Mouse (Mus musculus) natural killer cell, adult 2 months (primary cell): ENCODE data around the gene Cps1.

ENCODE experiments used
- DNase-seq, 2 experiments: peaks; one replicate each; pipeline ENCODE4 v3.0.0; 2022; ENCODE audit warnings: low spot score in 2 of 2

Gene Cps1

DNA sequence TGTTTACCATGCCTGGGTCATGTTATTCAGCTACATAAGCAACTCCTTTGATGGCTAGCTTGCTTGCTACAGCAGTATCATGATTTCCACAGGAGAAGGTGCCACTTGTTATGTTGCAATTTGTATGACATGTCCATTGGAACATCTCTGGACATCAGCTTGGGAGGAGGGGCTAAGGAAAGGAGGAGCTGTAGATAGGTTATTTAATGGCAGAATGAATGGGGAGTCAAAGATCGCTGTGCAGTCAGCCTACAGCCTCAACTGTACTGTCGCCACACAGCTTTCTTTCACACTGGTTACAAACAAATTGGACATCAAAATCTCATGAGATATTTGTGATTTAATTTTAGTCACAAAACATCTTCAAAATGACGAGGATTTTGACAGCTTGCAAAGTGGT is at the start of gene Cps1:
TSS of gene Cps1 (plus strand) at position 230 of the 400 bp plus-strand sequence.
- DNase-seq, result no peak

DNA sequence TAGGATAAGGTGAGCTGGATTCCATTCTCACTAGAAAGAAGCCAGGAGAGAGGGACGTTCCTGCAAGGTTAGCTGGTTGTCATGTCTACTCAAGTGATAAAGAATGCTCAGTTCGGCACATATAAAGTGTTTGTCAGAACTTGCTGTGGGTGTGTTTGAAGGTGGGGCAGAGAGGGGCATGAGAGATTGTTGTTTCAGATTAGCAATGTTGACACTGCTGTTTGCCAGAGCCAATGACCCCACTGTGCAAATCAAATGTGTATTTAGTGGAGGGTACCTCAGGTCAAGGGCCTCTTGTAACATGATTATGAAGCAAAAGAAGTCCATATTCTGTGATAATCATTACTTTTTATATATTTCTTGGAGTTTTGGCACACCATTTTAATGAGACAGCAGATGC is 45.1 kb upstream of the Cps1 start:
- no peak for DNase-seq

GRCm38 (mm10) chr1:67078666-67079065 is 44.2 kb upstream of the Cps1 start:
- DNase-seq, result no peak

GRCm38 (mm10) chr1:67079146-67079545 is 43.7 kb upstream of the Cps1 start:
- DNase-seq, result no peak

- DNase-seq, result no peak
Measured at GRCm38 (mm10) chr1:67092473-67092872, 30.4 kb upstream of the Cps1 start.

DNA sequence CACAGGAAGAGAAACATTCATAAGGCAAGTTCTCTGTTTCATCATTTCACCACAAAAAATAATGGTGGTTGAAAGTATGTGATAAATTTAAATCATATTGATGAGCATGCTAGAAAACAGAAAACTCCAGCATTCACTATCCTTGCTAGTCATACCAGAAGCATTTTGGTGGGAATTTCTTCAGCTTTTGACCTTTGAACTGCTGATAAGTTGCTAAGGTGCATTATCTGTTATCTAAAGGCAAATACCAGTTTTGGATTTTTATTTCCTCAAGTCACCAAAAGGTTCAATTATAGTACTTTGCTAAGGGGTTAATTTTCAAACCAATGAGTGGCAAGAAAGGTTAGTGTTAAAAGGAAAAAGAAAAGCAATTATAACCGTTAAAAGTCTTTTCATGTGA is 23.6 kb upstream of the Cps1 start:
- DNase-seq, result no peak

DNA sequence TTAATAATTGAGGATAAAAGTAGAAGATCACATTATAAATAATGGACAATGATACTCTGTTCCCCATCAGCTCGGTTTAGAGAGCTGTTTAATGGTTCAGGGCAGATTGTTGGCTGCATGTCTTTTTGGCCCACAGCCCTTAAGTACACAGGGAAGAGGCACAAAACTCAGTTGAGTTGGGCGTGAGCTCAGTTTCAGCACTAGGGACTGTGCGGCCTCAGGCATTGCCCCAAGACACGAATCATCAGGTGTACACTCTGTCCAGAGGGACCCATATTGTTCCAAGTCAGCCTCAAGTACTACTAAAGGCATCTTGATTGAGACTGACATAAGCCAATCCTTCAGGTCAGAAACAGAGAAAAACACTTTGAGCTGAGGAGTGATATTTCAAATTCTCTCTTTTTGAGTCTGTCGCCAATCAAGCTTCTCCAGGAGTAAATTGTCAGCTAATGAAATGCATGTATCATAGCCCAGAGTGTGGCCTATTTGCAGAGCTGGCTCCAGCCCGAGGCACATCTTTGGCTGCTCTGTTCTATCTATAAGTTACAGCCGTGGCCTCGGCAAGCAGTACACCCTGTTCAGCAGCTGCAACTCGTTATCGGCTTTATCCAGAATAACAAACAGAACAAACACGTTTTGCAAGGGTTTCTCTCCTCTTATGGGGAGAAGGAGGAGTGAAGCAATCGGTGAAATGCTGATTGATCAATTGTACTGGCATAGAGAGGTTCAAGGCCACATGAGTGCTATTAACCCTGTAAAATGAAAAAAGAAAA is 19.2 kb upstream of the Cps1 start:
- no peak for DNase-seq

DNA sequence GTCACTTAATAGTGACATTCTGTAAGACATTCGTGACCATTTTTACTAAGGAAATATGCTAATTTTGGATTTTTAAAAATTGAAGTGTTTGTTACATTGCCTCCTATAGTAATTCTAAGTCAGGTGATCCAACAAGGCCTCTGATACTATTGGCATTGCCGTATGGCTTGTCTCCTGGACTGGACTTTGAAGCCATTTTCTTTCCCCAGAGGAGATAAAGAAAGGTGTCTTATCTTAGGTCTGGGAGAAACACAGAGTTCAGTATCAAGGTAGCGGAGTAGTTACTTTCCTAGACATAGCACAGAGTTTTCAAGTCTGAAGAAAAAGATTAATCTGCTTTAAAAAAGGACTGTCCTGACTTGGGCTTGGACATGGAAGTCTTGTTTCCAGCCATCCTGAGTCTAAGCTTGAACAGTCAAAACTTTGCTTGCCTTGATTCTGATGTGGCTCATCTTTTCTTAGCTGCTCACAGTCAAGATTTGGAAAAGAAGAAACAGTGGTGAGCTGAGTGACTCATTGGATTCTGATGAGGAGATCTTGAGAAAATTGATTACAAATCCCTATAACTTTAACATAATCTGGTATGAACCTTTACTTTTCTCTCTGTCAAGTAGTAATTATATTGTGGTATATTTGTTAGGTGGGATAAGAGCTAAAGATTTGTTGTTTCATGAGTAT is 11.1 kb upstream of the Cps1 start:
- no peak for DNase-seq

DNA sequence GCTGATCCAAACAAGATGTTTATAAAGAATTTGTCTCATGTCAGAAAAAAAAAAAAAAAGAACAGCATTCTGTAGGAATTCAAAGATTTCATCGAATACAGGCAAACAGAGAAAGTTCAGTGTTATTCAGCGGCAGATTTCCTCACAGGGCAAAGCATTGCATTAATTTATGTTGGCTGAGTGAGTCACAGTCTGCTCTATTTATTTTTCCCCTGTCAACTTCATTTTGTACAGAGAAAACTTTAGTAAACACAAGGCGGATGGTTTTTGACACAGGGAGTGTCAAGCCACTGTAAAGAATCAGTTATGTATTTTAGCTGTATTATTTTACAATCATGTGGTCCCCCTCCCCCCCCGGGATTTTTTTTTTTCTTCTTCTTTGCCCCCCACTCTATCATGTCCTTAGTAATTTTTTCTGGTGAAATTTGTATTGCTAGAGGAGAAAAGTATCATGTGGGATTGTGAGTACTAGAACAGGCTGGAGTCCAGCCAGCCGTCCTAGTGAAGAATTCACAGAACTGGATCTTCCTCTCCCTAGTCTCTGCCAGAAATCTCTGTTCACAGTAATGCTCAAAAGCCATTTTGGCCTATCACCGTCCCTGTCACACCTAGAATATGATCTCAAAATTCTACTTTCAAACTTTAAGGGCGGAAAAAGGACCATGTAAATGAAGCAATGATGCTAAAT is 9.3 kb upstream of the Cps1 start:
- DNase-seq, result no peak

- DNase-seq, result no peak
Measured at GRCm38 (mm10) chr1:67116571-67116970, 6.3 kb upstream of the Cps1 start.

- DNase-seq, result no peak
Measured at GRCm38 (mm10) chr1:67117778-67118177, 5.0 kb upstream of the Cps1 start.

GRCm38 (mm10) chr1:67125433-67125832 is 2.6 kb downstream of the Cps1 start:
- no peak for DNase-seq

DNA sequence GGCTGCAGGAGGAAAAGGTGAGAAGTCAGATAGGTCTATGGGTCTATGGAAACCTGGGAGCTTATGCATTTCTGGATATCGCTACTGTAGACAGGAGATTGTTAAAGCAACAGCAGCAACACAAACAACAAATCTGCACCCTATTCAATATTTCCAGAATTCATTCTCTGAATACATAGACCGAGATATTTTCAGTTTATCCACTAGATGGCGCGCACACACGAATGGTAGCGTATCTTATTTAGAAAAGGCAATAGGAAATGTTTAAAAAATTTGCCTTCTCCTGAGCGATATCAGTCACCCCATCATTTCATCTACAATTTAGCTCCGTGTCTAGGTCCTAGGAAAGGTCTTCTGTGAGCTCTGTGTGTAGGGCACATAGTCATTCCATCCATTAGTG is 21.1 kb downstream of the Cps1 start:
- DNase-seq, result no peak

DNA sequence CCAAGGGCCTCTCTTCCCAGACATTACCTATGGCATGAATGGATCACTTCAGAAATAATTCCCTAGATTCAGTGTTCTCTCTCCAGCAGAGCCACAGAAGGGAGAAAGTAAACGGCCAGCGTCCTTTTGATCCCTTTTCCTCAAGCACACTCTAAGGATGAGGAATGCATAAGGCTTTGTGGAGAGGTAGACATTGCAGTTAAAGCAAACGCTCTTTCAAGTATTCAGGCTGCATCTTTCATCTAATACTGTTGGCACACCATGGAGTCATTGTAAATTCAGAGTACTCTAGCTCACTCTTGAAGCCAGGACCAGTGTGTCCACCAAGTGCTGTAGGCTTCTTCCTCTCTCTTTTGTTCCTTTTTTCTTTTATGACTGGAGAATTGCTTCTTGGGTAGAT is 28.4 kb downstream of the Cps1 start:
- no peak for DNase-seq

- no peak for DNase-seq
Measured at GRCm38 (mm10) chr1:67167283-67167682, 44.5 kb downstream of the Cps1 start.

- DNase-seq, result no peak
Measured at GRCm38 (mm10) chr1:67181165-67181564, 58.3 kb downstream of the Cps1 start.

DNA sequence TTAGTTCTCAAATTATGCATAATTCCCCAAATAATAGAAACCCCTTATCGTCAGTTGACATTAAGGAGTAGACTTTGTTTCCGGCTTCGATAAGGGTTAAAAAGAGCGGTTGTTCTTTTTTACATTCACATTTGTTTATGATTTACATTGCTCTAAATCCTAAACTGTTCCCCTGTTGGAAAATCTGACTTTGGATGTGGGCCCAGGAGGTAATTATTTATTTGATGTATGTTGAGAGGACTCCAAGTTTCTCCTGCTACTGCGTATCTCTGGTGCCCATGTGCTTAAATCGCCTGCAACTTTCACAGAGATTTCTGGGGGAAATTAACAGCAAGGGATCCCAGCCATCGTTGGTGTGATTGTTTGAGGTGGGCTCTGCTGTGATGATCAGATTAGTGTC is 59.4 kb downstream of the Cps1 start:
- DNase-seq, result no peak

- no peak for DNase-seq
Measured at GRCm38 (mm10) chr1:67183532-67183931, 60.7 kb downstream of the Cps1 start.

- DNase-seq, result no peak
Measured at GRCm38 (mm10) chr1:67184134-67184533, 61.3 kb downstream of the Cps1 start.

GRCm38 (mm10) chr1:67197335-67197734 is 74.5 kb downstream of the Cps1 start:
- DNase-seq, result no peak

DNA sequence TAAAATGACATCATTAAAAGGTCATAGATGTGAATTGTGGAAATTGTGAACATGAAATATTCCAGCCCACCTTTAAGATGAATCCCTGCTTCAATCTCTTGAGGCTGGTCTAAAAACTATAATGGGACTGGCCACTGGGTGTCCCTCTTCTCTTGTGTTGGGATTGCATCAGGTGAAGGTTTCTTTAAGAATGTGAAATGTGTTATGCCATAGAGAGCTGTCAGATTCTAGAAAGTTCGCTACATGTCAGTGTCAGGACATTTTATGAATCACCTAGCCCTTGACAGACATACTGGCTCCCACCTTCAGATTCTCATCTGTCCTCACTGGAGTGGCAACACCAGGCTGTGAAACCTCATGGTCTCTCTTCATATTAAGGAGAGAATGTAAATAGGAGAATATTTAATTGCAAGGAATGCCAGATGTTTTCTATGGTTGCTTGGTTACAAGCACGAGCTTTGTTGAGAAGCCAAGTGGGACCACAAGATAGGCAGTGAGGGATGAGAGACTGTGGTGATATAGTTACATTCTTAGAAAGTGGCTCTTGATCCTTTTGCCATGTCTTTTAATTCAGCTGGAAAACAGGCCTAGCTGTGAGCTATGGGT is 95.6 kb downstream of the Cps1 start:
- DNase-seq, result no peak

GRCm38 (mm10) chr1:67223666-67224065 is 100.8 kb downstream of the Cps1 start:
- DNase-seq, result no peak
